Mouse (Mus musculus): ENCODE results near the gene Ip6k1. TPM values are rescaled to one million over a fixed set of nuclear protein-coding genes. Genes with fewer than 3 reads are reported as not detected.
"Not testable (repeated sequence)": the region's sequence is repeated elsewhere in the genome, so short reads cannot be mapped to it uniquely, and the experiment has no call there.

The Ip6k1 gene
- polyA plus RNA-seq, 2 experiments, result 34.6 to 83.3 TPM

DNA sequence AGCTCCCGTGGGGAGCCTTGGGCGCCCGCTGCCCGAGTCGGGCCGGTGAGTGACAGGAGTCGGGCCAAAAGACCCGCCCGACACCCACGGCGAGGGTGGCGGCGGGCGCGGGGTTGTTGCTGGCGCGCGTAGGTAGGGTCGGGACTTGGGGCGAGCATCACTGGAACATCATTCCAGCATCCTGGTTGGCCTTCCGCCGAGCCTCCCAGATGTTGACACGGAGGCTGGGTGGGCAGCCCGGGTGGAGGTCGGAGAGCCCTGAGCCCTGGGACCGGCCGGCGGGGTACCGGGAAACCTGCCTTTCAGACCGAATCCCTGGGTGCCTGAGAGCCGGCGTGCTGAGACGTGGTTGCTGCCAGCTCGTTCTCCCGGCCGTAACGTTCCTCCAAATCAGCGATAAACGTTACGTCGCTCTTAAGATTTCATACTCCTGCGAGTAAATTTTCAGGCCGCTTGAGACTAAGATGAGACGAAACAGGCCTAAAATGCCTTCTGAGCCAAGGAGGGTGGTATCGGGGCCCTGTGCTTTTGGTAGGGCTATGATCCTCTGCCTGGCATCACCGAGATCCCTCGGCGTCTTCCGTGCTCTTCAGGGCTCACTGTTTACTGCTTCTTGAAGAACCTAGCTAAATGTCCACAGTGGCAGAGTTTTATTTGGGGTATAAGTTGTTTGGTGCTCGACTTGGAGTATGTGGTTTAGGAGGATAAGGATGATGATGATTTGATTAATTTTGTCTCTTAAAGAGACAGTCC lies 653 bp downstream of the Ip6k1 start:
- H3K27ac ChIP-seq (replicated peaks; ENCODE audit: low read depth, low read length), result peak overlapping the region; percentile 90
- no peaks in the 10 kb centered on the region for H3K36me3 ChIP-seq (ENCODE audit: control insufficient read depth, insufficient read depth, low read length)
- DNase-seq (ENCODE audit: low spot score), result no peak
- no peak for TF ChIP-seq POLR2A (IDR thresholded peaks at IDR 0.05; ENCODE audit: borderline replicate concordance, extremely low read depth, insufficient read depth, insufficient read length)
- H3K27me3 ChIP-seq (ENCODE audit: control insufficient read depth, insufficient read depth, low read length), result no peaks in the 10 kb centered on the region
- H3K4me1 ChIP-seq (ENCODE audit: control insufficient read depth, insufficient read depth, low read length), result peaks cover 14% of the 10 kb centered on the region
- ATAC-seq (ENCODE audit: low FRiP score, low read depth), result peak; percentile 20; the same call in 1 of the 2 replicates
- under 1% methylated on average over 39 of the region's 50 CpGs for WGBS
- H3K4me3 ChIP-seq (replicated peaks; ENCODE audit: low read length), result peak overlapping the region; percentile 93
- H3K9me3 ChIP-seq (ENCODE audit: control insufficient read depth, low read length), result no peaks in the 10 kb centered on the region
- peak overlapping the region; percentile 93 for H3K9ac ChIP-seq (ENCODE audit: low read depth, low read length, severe bottlenecking)
- peak overlapping the region; percentile 79 for H3K4me2 ChIP-seq (replicated peaks; ENCODE audit: low read depth, low read length, severe bottlenecking)

DNA sequence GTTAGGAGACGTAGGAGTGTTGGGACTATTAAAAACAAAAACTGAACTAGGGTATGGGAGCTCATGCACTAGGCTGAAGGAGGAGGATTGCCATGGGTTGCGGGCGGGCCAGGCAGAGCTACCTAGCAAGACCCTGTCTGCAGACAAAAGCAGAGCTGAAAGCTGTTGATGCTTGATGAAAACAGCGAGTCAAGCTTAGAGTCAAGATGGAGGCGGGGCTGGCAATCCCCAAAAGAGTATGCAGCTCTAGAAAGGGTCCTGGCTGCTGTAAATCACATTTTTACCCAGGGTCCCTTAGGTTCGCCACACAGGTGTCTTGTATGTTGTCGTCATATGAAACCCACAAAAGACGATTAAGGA lies 1.2 kb downstream of the Ip6k1 start:
- Histone ChIP-seq H3K27ac (replicated peaks; ENCODE audit: low read depth, low read length) (peak overlapping the region; percentile 90; the same call in 1 of the 2 replicates), H3K36me3 (ENCODE audit: control insufficient read depth, insufficient read depth, low read length) (no peaks in the 10 kb centered on the region), H3K4me1 (ENCODE audit: control insufficient read depth, insufficient read depth, low read length) (peaks cover 14% of the 10 kb centered on the region), H3K9ac (ENCODE audit: low read depth, low read length, severe bottlenecking) (peak overlapping the region; percentile 93), H3K4me2 (replicated peaks; ENCODE audit: low read depth, low read length, severe bottlenecking) (peak overlapping the region; percentile 79), H3K9me3 (ENCODE audit: control insufficient read depth, low read length) (no peaks in the 10 kb centered on the region), H3K4me3 (replicated peaks; ENCODE audit: low read length) (peak overlapping the region; percentile 93), H3K27me3 (ENCODE audit: control insufficient read depth, insufficient read depth, low read length) (no peaks in the 10 kb centered on the region)
- DNase-seq (ENCODE audit: low spot score) (no peak), ATAC-seq (ENCODE audit: low FRiP score, low read depth) (no peak)
- WGBS, result 8% methylated on average over 8 of the region's 8 CpGs
- TF ChIP-seq POLR2A (IDR thresholded peaks at IDR 0.05; ENCODE audit: borderline replicate concordance, extremely low read depth, insufficient read depth, insufficient read length), result no peak

DNA sequence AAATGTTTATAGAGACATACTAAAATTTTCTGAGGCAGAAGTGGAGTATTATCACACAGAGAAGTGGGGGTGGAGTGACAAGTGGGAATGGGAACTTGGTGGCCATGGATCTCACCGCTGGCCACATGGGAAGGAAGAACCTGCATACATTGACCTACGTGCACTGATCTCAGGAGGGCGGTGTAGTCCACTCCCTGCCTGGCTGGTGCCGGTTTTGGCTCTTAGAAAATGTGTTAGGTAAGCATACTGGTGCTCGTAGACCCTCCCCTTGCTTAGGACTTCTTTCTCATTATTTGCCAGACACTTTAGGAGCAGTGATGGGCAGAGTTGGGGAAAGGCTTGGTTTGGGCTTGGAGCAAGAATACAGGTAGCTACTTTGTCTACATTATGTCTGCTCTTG lies 5.7 kb downstream of the Ip6k1 start:
- DNase-seq (ENCODE audit: low spot score) (no peak), ATAC-seq (ENCODE audit: low FRiP score, low read depth) (no peak)
- Histone ChIP-seq H3K9me3 (ENCODE audit: control insufficient read depth, low read length) (no peaks in the 10 kb centered on the region), H3K27me3 (ENCODE audit: control insufficient read depth, insufficient read depth, low read length) (no peaks in the 10 kb centered on the region), H3K4me3 (replicated peaks; ENCODE audit: low read length) (no peak overlapping the region), H3K9ac (ENCODE audit: low read depth, low read length, severe bottlenecking) (no peak overlapping the region), H3K4me2 (replicated peaks; ENCODE audit: low read depth, low read length, severe bottlenecking) (no peak overlapping the region), H3K36me3 (ENCODE audit: control insufficient read depth, insufficient read depth, low read length) (peaks cover 9% of the 10 kb centered on the region), H3K4me1 (ENCODE audit: control insufficient read depth, insufficient read depth, low read length) (peaks cover 9% of the 10 kb centered on the region), H3K27ac (replicated peaks; ENCODE audit: low read depth, low read length) (no peak overlapping the region)
- TF ChIP-seq POLR2A (IDR thresholded peaks at IDR 0.05; ENCODE audit: borderline replicate concordance, extremely low read depth, insufficient read depth, insufficient read length), result no peak
- WGBS, result 94% methylated on average over 5 of the region's 5 CpGs

DNA sequence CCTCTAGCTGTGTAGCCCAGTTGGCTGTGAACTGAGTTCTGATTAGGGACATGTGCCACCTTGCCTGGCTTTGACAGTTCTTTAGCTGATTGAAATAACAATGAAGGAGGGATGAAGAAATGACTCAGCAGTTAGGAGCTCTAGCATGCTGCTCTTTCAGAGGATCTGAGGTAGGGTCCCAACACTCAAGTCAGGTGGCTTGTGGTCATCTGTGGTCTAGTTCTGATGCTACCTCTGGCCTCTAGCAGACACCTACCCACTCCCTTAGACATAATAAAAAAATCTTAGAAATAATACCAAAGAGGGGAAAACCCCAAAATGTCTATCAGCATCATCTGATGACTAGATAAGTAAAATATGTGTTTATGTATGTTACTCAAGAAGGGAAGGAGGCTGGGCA lies 8.1 kb downstream of the Ip6k1 start:
- no peaks in the 10 kb centered on the region for H3K9me3 ChIP-seq (ENCODE audit: control insufficient read depth, low read length)
- TF ChIP-seq POLR2A (IDR thresholded peaks at IDR 0.05; ENCODE audit: borderline replicate concordance, extremely low read depth, insufficient read depth, insufficient read length), result no peak
- ATAC-seq (ENCODE audit: low FRiP score, low read depth), result no peak
- peaks cover 17% of the 10 kb centered on the region for H3K36me3 ChIP-seq (ENCODE audit: control insufficient read depth, insufficient read depth, low read length)
- H3K27ac ChIP-seq (replicated peaks; ENCODE audit: low read depth, low read length), result no peak overlapping the region
- no peak overlapping the region for H3K4me3 ChIP-seq (replicated peaks; ENCODE audit: low read length)
- no peak overlapping the region for H3K9ac ChIP-seq (ENCODE audit: low read depth, low read length, severe bottlenecking)
- H3K4me1 ChIP-seq (ENCODE audit: control insufficient read depth, insufficient read depth, low read length), result no peaks in the 10 kb centered on the region
- no peak for DNase-seq (ENCODE audit: low spot score)
- H3K27me3 ChIP-seq (ENCODE audit: control insufficient read depth, insufficient read depth, low read length), result no peaks in the 10 kb centered on the region
- H3K4me2 ChIP-seq (replicated peaks; ENCODE audit: low read depth, low read length, severe bottlenecking), result no peak overlapping the region

DNA sequence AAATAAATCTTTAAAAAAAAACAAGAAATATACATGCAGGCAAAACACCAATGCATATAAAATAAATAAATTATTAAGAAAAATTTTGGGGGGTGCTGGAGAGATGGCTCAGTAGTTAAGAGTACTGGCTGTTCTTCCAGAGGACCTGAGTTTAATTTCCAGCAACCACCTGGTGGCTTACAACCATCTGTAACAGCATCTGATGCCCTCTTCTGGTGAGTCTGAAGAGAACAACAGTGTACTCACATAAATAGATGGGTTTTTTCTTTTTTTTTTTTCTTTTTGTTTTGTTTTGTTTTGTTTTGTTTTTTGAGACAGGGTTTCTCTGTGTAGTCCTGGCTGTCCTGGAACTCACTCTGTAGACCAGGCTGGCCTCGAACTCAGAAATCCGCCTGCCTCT lies 11.3 kb downstream of the Ip6k1 start:
- not testable (repeated sequence) for H3K27me3 ChIP-seq (ENCODE audit: control insufficient read depth, insufficient read depth, low read length); H3K4me2 ChIP-seq (replicated peaks; ENCODE audit: low read depth, low read length, severe bottlenecking); ATAC-seq (ENCODE audit: low FRiP score, low read depth); H3K4me3 ChIP-seq (replicated peaks; ENCODE audit: low read length); H3K4me1 ChIP-seq (ENCODE audit: control insufficient read depth, insufficient read depth, low read length); H3K27ac ChIP-seq (replicated peaks; ENCODE audit: low read depth, low read length); H3K9ac ChIP-seq (ENCODE audit: low read depth, low read length, severe bottlenecking); H3K9me3 ChIP-seq (ENCODE audit: control insufficient read depth, low read length); DNase-seq (ENCODE audit: low spot score)
- WGBS, result 96% methylated on average over 2 of the region's 2 CpGs
- H3K36me3 ChIP-seq (ENCODE audit: control insufficient read depth, insufficient read depth, low read length), result peaks cover 21% of the 10 kb centered on the region
